Mouse (Mus musculus) liver, postnatal 0 days (tissue): Measurements from ENCODE around the gene Lrrc75b. TPM values are rescaled to one million over a fixed set of nuclear protein-coding genes. Genes with fewer than 3 reads are reported as not detected.

Experiments used
- ATAC-seq: fragments of 200-750 bp; cut with Nextera tagmentation; 2 replicates; pipeline ENCODE4 v1.8.0; 2017; ENCODE audit warnings: mild to moderate bottlenecking, moderate library complexity
- DNase-seq: peaks from one replicate; pipeline ENCODE4 v3.0.0-alpha.2; 2016
- H3K27ac ChIP-seq: fragments of 300-500 bp; sonication (generic); 2 replicates; pipeline ENCODE4 v1.5.1; 2014; ENCODE audit warnings: antibody characterized with exemption, moderate library complexity, mild to moderate bottlenecking, low read depth
- H3K27me3 ChIP-seq: fragments of 300-500 bp; sonication (generic); 2 replicates; pipeline ENCODE4 v1.6.1; 2014; ENCODE audit warnings: low read length, control low read depth, mixed read lengths; ENCODE audit not compliant: insufficient read depth
- H3K36me3 ChIP-seq: fragments of 300-500 bp; sonication (generic); replicated peaks from 2 replicates; pipeline ENCODE4 v1.6.1; 2014; ENCODE audit warnings: mild to moderate bottlenecking, control low read depth, low read length, moderate library complexity, mixed read lengths; ENCODE audit not compliant: insufficient read depth
- H3K4me1 ChIP-seq: fragments of 300-500 bp; sonication (generic); 2 replicates; pipeline ENCODE4 v1.6.1; 2014; ENCODE audit warnings: antibody characterized with exemption, mild to moderate bottlenecking, control low read depth; ENCODE audit not compliant: insufficient read depth
- H3K4me2 ChIP-seq: fragments of 300-500 bp; sonication (generic); 2 replicates; pipeline ENCODE4 v1.6.1; 2014; ENCODE audit warnings: low read depth, mild to moderate bottlenecking, low read length, moderate library complexity, mixed read lengths
- H3K4me3 ChIP-seq: fragments of 300-500 bp; sonication (generic); 2 replicates; pipeline ENCODE4 v1.5.1; 2014; ENCODE audit warnings: low read depth, low read length
- H3K9ac ChIP-seq: fragments of 300-500 bp; sonication (generic); replicated peaks from 2 replicates; pipeline ENCODE4 v1.6.1; 2014; ENCODE audit warnings: mild to moderate bottlenecking, moderate library complexity
- H3K9me3 ChIP-seq: fragments of 300-500 bp; sonication (generic); 2 replicates; pipeline ENCODE4 v1.6.1; 2016; ENCODE audit warnings: mild to moderate bottlenecking, control low read depth, low read length, mixed read lengths
- CTCF ChIP-seq: sonication (generic); IDR thresholded peaks from 2 replicates; pipeline ENCODE4 v1.5.1; 2016; ENCODE audit warnings: antibody characterized with exemption, low read depth
- EP300 ChIP-seq: IDR thresholded peaks from 2 replicates; pipeline ENCODE4 v1.6.1; 2016; ENCODE audit warnings: antibody characterized with exemption, low read depth, mild to moderate bottlenecking
- WGBS: fragments of 180-500 bp; shearing (Covaris S2); extraction: QIAGEN DNeasy Blood & Tissue Kit; methylation state at CpG from one replicate; pipeline ENCODE4 v1.1.7; 2014; ENCODE audit not compliant: insufficient replicate concordance; 5-methylcytosine and 5-hydroxymethylcytosine counted together
- polyA plus RNA-seq: library from polyadenylated mRNA; unstranded; fragments of >200 nt; fragmentation: Nextera tagmentation; extraction: Ambion mirVana; gene quantifications from 2 replicates; pipeline ENCODE4 v1.2.1, GENCODE M21; 2015

Lrrc75b gene
- polyA plus RNA-seq, 1 experiment from 2014 or later: 0.05 TPM

DNA sequence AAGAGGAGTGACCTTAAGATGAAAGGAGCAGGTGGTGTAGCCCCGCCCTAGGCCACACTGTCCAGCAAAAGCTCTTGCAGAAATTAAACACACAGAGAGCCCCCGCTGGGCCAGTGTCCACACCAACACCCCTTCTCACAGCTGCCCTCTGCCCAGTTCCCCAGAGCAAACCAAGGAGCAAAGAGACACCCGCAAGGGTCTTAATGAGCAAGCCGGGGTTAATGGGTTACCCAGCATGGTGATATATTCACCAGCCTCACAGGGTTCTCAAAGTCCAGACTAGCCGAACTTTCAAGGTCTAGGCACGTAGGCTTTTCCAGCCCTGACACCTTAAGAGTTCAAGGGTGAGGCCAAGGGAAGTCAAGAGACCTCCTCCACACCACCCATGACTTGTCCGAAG is 5.8 kb upstream of the Lrrc75b start:
- no peaks in the 10 kb centered on the region for H3K36me3 ChIP-seq
- H3K4me1 ChIP-seq: peaks cover 24% of the 10 kb centered on the region
- TF ChIP-seq CTCF: no peak
- no peak for TF ChIP-seq EP300
- no peaks in the 10 kb centered on the region for H3K9me3 ChIP-seq
- peak overlapping the region; percentile 73 for H3K27ac ChIP-seq
- DNase-seq: peak; percentile 34
- 30% methylated on average over 7 of the region's 7 CpGs for WGBS
- H3K4me2 ChIP-seq: peak overlapping the region; percentile 20
- peak; percentile 52 for ATAC-seq
- H3K27me3 ChIP-seq: peaks cover 10% of the 10 kb centered on the region
- no peak overlapping the region for H3K9ac ChIP-seq
- H3K4me3 ChIP-seq: 0 out of 2 replicates have a peak overlapping the region, but pooled peaks have one; percentile 12

DNA sequence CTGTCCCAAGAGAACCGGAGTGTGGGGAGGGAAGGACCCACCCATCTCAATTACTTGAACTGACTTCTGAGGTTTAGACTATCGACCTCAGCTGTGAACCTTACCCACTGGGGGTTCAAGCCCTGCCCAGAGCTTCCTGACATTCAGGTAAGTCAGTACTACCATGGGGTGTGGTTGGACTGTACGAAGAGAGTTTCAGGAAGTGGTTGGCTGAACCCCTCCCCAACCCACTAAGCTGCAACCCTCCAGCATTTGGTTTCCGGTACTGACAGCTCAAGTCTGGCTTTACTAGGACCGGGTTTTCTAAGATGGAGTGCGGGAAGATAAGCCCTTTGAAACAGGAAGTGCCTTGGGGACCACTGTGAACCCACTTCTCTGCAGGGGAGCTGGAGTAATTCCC is 5.3 kb upstream of the Lrrc75b start:
- ATAC-seq (peak; percentile 37; the same call in 1 of the 2 replicates), DNase-seq (no peak)
- Histone ChIP-seq H3K9ac (no peak overlapping the region), H3K4me3 (no peak overlapping the region), H3K4me1 (peaks cover 27% of the 10 kb centered on the region), H3K27ac (peak overlapping the region; percentile 73), H3K9me3 (no peaks in the 10 kb centered on the region), H3K4me2 (peak overlapping the region; percentile 20), H3K36me3 (no peaks in the 10 kb centered on the region), H3K27me3 (peaks cover 15% of the 10 kb centered on the region)
- whole genome bisulfite sequencing: 25% methylated on average over 6 of the region's 6 CpGs
- TF ChIP-seq EP300 (no peak), CTCF (no peak)

DNA sequence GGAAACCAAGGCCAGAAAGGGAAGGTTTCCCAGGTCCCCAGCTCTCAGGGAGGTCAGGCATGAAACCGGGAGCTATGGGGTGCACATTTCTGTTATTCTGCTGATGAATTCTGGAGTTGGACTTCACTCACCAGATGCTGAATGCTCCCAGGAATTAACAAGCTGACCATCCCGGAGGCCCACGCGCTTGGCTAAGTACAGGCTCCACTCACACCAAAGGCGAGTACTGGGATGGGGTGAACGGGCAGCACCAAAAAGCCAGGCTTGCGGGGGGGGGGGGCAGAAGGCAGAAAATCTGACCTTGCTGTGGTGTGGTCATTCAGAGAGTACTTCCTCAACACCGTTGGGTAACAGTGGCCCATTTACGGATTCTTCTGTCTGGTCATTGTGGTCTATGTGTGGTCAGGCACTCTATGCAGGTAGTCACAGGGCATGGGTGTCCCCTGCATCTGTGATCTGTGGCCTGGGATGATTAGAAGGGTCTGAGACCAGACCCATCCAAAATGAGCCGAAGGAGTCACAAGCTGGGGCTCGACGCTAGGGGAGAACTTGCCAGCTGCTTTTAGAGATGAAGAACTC is 4.6 kb upstream of the Lrrc75b start:
- DNase-seq (no peak), ATAC-seq (no peak)
- H3K4me2 ChIP-seq: peak overlapping the region; percentile 20
- H3K4me3 ChIP-seq: no peak overlapping the region
- H3K9me3 ChIP-seq: no peaks in the 10 kb centered on the region
- no peaks in the 10 kb centered on the region for H3K36me3 ChIP-seq
- H3K27me3 ChIP-seq: peaks cover 21% of the 10 kb centered on the region
- TF ChIP-seq CTCF (no peak), EP300 (no peak)
- H3K4me1 ChIP-seq: peaks cover 31% of the 10 kb centered on the region
- WGBS: 52% methylated on average over 12 of the region's 12 CpGs
- no peak overlapping the region for H3K9ac ChIP-seq
- peak overlapping the region; percentile 67 for H3K27ac ChIP-seq

DNA sequence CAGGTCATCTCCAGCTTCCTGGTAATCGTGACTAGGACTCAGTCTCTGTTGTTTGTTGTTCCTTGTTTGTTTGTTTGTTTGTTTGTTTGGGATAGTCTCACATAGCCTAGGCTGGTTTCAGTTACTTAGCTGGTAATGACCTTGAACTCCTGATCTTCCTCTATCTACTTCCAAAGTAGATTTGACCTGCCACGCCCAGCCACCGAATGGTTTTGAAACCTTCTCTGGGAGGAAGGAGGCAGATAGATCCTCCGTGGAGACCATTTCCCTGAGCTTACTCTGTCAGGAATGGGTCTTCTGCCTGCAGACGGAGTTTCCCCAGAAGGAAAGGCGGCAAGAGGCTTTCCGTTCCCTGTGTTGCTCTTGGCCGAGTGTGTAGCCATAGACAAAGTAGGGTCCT is 2.5 kb upstream of the Lrrc75b start:
- WGBS: 80% methylated on average over 8 of the region's 8 CpGs
- Histone ChIP-seq H3K27ac (no peak overlapping the region), H3K4me3 (no peak overlapping the region), H3K4me1 (peaks cover 27% of the 10 kb centered on the region), H3K4me2 (no peak overlapping the region), H3K9ac (no peak overlapping the region), H3K9me3 (no peaks in the 10 kb centered on the region), H3K36me3 (no peaks in the 10 kb centered on the region), H3K27me3 (peaks cover 36% of the 10 kb centered on the region)
- ATAC-seq (no peak), DNase-seq (no peak)
- TF ChIP-seq EP300 (no peak), CTCF (no peak)

DNA sequence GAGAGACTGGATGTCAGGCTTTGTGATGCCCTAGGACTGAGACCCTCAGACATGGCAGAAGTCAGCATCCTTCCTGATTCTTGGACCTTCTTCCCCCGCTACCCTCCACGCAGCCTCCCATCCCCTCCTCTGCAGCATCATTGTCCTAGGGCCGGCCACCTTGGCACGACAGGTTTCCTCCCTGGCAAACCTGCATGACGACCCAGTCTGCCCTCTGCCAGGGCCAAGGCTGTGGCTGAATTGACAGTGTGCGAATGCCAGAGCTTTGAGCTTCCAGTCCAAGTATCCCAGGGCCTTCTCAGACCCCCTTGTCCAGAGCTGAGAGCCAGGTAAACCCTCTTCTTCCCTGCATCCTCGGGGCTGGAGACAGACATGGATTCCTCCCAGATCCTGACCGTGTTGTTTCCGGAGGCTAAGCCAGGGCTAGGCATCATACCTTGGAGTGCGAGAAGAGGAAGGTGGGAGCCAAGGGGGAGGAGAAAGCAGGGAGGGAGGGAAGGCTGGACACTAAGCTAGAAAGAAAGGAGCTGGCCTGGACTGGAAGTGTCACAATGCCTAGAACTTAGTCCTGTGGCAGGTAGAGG is 1.0 kb upstream of the Lrrc75b start, which contains the start of gene Ggt1:
Gene Ggt1, plus strand, starts transcription at position 534 of the 584 bp plus-strand sequence.
- ATAC-seq (no peak), DNase-seq (no peak)
- H3K9ac ChIP-seq: no peak within 1 kb of the TSS
- 0 out of 2 replicates have a peak within 1 kb of the TSS, but pooled peaks have one; percentile 78 for H3K4me2 ChIP-seq
- TF ChIP-seq CTCF (no peak), EP300 (no peak)
- no peak within 1 kb of the TSS for H3K4me3 ChIP-seq
- H3K27me3 ChIP-seq: peaks cover 36% of the 10 kb centered on the region
- 53% methylated on average over 10 of the region's 10 CpGs for WGBS
- H3K4me1 ChIP-seq: peaks cover 27% of the 10 kb centered on the region
- no peaks in the 10 kb centered on the region for H3K36me3 ChIP-seq
- H3K9me3 ChIP-seq: no peaks in the 10 kb centered on the region
- H3K27ac ChIP-seq: no peak within 1 kb of the TSS

DNA sequence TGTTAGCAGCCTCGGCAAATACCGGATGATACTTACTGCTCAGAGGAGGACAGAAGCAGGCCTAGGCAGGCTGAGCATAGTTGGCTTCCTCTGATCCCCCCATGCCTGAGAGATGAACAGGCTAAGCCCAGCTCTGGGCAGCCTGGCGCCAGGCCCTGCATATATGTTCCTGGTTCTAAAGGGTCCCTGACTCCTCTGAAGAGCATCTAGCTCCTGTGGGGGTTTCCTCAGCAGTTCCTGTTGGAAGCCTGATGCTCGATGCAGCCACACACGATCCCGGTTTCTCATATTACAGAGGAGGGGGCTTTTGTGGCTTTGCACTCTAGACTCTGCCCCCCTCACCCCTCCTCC is 394 bp upstream of the Lrrc75b start:
- no peak for TF ChIP-seq EP300
- no peak for TF ChIP-seq CTCF
- WGBS: 14% methylated on average over 6 of the region's 6 CpGs
- Histone ChIP-seq H3K4me1 (peaks cover 21% of the 10 kb centered on the region), H3K9me3 (no peaks in the 10 kb centered on the region), H3K27ac (no peak overlapping the region), H3K9ac (no peak overlapping the region), H3K4me3 (no peak overlapping the region), H3K4me2 (peak overlapping the region; percentile 78; the same call in 1 of the 2 replicates), H3K27me3 (peaks cover 36% of the 10 kb centered on the region), H3K36me3 (no peaks in the 10 kb centered on the region)
- ATAC-seq: no peak
- no peak for DNase-seq
